Mouse (Mus musculus) hindbrain, embryonic 10.5 days (tissue): ENCODE measurements around the gene Fbxl18. TPM values are rescaled to one million over a fixed set of nuclear protein-coding genes. Genes with fewer than 3 reads are reported as not detected.

Source experiments
- DNase-seq: peaks from one replicate; pipeline ENCODE4 v3.0.0-alpha.2; 2017; ENCODE audit warnings: low spot score
- H3K27ac ChIP-seq: fragments of 300-500 bp; sonication (generic); 2 replicates; pipeline ENCODE4 v1.5.1; 2016; ENCODE audit warnings: mild to moderate bottlenecking, moderate library complexity
- H3K27me3 ChIP-seq: fragments of 300-500 bp; sonication (generic); 2 replicates; pipeline ENCODE4 v1.6.1; 2016; ENCODE audit warnings: mild to moderate bottlenecking; ENCODE audit not compliant: poor library complexity, insufficient read depth, severe bottlenecking
- H3K36me3 ChIP-seq: fragments of 300-500 bp; sonication (generic); 2 replicates; pipeline ENCODE4 v1.6.1; 2016; ENCODE audit warnings: mild to moderate bottlenecking, moderate library complexity
- H3K4me1 ChIP-seq: fragments of 300-500 bp; sonication (generic); replicated peaks from 2 replicates; pipeline ENCODE4 v1.6.1; 2016; ENCODE audit warnings: mild to moderate bottlenecking
- H3K4me3 ChIP-seq: fragments of 300-500 bp; sonication (generic); 2 replicates; pipeline ENCODE4 v1.5.1; 2016; ENCODE audit warnings: mild to moderate bottlenecking, moderate library complexity
- H3K9me3 ChIP-seq: fragments of 300-500 bp; sonication (generic); 2 replicates; pipeline ENCODE4 v1.6.1; 2016; ENCODE audit warnings: mild to moderate bottlenecking, moderate library complexity
- WGBS: fragments of 180-500 bp; shearing (Covaris S2); methylation state at CpG from one replicate; pipeline ENCODE4 v1.1.7; 2016; 5-methylcytosine and 5-hydroxymethylcytosine counted together
- polyA plus RNA-seq: library from polyadenylated mRNA; unstranded; fragments of >200 nt; fragmentation: Nextera tagmentation; extraction: Ambion mirVana; gene quantifications from 2 replicates; pipeline ENCODE4 v1.2.1, GENCODE M21; 2016

The Fbxl18 gene
- 23.8 and 24.2 TPM in 2 replicates for polyA plus RNA-seq

DNA sequence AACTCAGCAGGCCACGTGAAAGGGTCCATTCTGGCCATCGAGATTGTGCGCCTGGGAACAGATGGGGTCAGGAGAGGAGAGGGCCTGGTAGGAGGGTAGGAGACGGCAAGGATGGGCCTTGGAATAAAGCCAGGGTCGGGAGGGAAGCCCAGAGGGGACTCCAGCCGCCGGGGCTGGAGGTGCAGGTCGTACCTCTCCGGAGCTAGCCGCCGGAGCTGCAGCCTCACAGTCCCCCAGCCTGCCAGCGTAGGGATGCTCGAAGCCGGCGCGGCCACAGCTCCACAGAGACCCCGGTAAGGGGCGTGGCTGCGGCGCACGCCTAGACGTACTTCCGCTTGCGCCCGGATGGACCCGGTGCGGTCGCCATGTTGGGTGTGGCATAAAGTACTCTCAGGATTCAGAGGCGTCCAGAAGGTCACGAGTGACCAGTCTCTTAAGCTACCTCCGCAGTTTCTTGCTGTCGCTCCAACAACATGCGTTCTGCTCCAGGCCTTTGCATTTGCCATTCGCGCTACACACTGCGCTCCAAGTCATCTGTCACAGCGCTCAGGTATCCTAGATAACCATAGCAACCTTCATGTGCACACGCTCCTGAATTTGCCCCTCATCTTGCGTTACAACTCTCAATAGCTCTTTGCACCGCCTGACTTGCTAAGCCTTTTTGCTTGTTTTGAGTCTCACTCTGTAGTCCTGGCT is at the start of gene Fbxl18:
TSS of gene Fbxl18 (minus strand) at position 504 of the 696 bp plus-strand sequence.
- no peaks in the 10 kb centered on the region for H3K9me3 ChIP-seq
- H3K27me3 ChIP-seq, result no peaks in the 10 kb centered on the region
- peak; percentile 92 for DNase-seq
- H3K36me3 ChIP-seq, result peaks cover 20% of the 10 kb centered on the region
- H3K4me3 ChIP-seq, result peak within 1 kb of the TSS; percentile 68
- H3K4me1 ChIP-seq, result peaks cover 24% of the 10 kb centered on the region
- H3K27ac ChIP-seq, result peak within 1 kb of the TSS; percentile 91
- under 1% methylated on average over 40 of the region's 40 CpGs for WGBS

DNA sequence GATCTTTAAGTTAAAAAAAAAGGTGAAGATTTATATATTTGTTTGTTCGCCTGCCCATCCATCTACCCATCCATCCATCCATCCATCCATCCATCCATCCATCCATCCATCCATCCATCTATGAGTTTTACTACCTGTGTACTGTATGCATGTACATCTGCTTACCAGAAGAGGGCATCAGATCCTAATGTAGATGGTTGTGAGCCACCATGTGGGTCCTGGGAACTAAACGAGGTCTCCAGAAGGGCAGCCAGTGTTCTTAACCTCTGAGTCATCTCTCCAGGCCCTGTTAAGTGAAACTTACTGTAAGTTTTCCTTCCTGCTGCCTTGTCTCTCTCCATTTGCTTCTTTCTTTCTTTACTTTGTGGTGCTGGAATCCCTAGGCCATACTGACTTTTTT is 45.2 kb upstream of the Fbxl18 start:
- WGBS, result 71% methylated on average over 2 of the region's 2 CpGs
- H3K27me3 ChIP-seq, result no peaks in the 10 kb centered on the region
- no peak overlapping the region for H3K4me3 ChIP-seq
- H3K9me3 ChIP-seq, result 0 out of 2 replicates have a peak, but pooled peaks cover 3% of the 10 kb centered on the region
- no peak for DNase-seq
- H3K36me3 ChIP-seq, result no peaks in the 10 kb centered on the region
- H3K27ac ChIP-seq, result no peak overlapping the region
- H3K4me1 ChIP-seq, result peaks cover 23% of the 10 kb centered on the region

DNA sequence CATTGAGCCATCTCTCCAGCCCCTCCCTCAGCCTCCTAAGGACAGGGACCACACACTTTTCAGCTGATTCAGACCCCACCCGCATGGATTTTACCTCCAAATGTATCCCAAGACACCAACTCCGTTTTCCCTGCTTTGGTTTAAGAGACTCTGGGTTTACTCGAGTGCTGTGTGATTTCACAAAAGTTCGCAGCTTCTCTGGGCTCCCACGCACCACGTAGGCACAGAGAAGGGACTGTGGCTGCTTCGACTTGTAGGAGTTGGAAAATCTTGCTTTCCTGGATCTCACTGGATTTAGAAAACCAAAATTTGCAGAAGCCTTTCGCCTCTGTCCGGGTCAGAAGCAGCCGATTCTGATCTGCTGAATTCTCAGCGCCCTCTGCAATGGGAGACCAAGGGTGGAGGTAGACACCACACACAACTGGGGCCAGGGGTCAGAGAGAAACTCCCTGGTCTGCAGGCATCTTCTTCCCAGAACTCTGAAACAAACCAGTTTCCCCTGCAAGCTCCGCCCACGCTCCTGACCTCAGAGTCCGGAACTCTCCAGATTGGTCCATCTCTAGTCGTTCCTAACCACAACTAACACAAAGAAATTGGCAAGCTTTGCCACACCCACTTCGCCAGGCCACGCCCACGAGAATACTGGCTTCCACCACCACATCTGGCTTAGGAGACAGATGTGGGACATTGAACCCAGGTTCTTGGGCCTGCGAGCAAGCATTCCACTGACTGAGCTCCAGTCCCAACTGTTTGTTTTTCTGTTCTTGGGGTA is 42.9 kb upstream of the Fbxl18 start:
- Histone ChIP-seq H3K27me3 (no peaks in the 10 kb centered on the region), H3K4me3 (no peak overlapping the region), H3K27ac (peak overlapping the region; percentile 43; the same call in 1 of the 2 replicates), H3K9me3 (0 out of 2 replicates have a peak, but pooled peaks cover 3% of the 10 kb centered on the region), H3K36me3 (no peaks in the 10 kb centered on the region), H3K4me1 (peaks cover 22% of the 10 kb centered on the region)
- WGBS, result 35% methylated on average over 19 of the region's 19 CpGs
- DNase-seq, result peak; percentile 44

DNA sequence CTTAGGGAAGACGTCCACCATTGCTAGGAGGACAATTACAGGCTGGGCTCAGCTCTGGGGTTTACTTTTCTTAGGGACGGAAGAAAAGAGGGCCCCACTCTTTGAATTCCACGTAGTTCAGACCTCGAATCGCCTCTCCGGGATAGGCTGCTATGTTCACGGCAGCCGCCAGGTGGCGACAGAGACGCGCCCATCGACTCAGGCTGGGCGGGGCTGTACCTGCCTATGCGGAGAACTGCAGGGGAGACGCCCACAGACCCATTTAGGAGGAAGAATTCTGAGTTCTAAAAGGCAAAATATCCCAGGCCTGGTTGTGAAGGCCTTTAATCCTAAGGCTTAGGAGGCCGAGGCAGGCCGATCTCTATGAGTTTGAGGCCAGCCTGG is 41.1 kb upstream of the Fbxl18 start:
- 0 out of 2 replicates have a peak, but pooled peaks cover 3% of the 10 kb centered on the region for H3K9me3 ChIP-seq
- H3K4me3 ChIP-seq, result peak overlapping the region; percentile 41

DNA sequence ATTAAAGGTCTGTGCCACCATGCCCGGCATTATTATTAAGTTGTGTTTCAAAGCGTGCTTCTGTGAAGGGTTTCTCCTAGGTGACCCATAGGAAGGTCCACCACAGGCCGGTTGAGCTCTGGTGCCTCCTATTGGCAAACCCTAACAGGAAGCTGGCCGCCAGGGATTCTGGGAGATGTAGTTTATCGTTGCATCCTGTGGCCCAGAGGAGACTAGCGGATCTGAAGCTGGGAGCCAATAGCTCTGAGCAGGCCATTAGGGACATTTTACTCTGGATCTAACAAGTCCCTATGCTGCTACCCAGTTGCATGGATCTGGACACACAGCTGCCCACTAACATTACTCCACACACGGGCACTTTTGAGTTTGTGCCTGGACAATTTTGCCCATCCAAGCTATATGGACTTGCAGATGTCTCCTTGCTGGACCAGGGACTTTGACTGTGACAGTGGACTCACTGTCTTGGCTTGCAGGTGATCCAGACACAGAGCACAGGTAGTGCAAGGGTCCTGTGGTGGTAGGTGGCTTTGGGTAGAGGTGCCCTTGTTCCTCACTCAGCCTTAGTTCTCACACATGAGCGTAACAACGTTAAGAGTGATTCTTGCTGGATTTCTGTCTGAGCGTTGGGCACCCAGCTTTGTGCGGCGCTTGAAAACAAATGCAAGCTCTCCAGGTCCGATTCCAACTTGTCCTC is 40.6 kb upstream of the Fbxl18 start:
- Histone ChIP-seq H3K9me3 (0 out of 2 replicates have a peak, but pooled peaks cover under 1% of the 10 kb centered on the region), H3K36me3 (no peaks in the 10 kb centered on the region), H3K27me3 (no peaks in the 10 kb centered on the region; the same call in 1 of the 2 replicates), H3K4me1 (peaks cover 22% of the 10 kb centered on the region), H3K27ac (peak overlapping the region; percentile 79), H3K4me3 (peak overlapping the region; percentile 41)
- 18% methylated on average over 13 of the region's 13 CpGs for WGBS
- peak; percentile 87 for DNase-seq

More for the DNA sequence above, 41.1 kb upstream of the Fbxl18 start:
- Histone ChIP-seq H3K4me1 (peaks cover 22% of the 10 kb centered on the region), H3K27ac (peak overlapping the region; percentile 79), H3K36me3 (no peaks in the 10 kb centered on the region), H3K27me3 (no peaks in the 10 kb centered on the region; the same call in 1 of the 2 replicates)
- peak; percentile 88 for DNase-seq
- 4% methylated on average over 17 of the region's 17 CpGs for WGBS

DNA sequence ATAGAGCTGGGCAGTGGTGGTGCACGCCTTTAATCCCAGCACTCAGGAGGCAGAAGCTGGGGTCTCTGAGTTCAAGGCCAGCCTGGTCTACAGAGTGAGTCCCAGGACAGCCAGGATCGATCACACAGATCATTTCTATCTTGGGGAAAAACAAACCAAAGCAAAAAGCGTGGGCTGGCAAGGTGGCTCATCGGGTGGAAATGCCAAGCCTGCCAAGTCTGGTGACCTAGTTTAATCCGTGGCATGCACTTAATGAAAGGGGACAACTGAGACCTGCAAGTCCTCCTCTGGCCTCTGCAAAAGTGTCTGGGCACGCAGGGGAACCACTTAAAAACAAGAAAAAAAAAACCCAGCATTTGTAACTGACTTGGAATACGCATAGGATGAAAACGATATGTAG is 37.5 kb upstream of the Fbxl18 start:
- no peak for DNase-seq
- H3K9me3 ChIP-seq, result no peaks in the 10 kb centered on the region
- no peak overlapping the region for H3K27ac ChIP-seq
- 80% methylated on average over 8 of the region's 8 CpGs for WGBS
- peaks cover 18% of the 10 kb centered on the region for H3K27me3 ChIP-seq
- H3K4me3 ChIP-seq, result no peak overlapping the region
- peaks cover 26% of the 10 kb centered on the region for H3K4me1 ChIP-seq
- H3K36me3 ChIP-seq, result no peaks in the 10 kb centered on the region

DNA sequence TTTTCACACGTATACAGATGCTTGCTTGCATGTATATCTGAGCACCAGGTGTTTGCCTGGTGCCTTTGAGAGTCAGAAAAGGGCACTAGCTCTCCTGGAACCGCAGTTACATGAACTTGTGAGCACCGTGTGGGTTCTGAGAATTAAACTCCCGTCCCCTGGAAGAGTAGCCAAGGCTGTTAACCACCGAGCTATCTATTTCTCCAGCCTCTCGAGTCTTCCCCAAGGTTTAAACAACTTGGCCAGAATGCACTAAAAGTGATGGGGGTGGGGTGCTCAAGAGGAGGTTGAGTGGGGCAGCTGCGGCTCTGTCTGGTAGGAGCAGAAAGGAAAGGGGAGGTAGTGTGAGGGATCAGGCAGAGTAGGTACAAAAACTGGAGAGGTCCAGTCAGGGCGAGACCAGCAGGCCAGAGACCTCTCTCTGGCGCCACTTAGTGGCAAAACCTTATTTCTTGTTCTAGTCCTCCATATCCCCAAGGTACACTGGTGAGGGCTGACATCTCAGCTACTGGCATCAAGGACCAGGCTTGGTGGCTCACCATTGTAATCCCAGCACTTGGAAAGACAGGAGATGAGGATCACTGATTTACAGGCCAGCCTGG is 37.0 kb upstream of the Fbxl18 start:
- peak overlapping the region; percentile 73 for H3K27ac ChIP-seq
- WGBS, result 35% methylated on average over 9 of the region's 9 CpGs
- H3K4me1 ChIP-seq, result peaks cover 29% of the 10 kb centered on the region
- peak; percentile 67 for DNase-seq
- no peaks in the 10 kb centered on the region for H3K9me3 ChIP-seq
- no peak overlapping the region for H3K4me3 ChIP-seq
- H3K36me3 ChIP-seq, result no peaks in the 10 kb centered on the region
- peaks cover 21% of the 10 kb centered on the region for H3K27me3 ChIP-seq

DNA sequence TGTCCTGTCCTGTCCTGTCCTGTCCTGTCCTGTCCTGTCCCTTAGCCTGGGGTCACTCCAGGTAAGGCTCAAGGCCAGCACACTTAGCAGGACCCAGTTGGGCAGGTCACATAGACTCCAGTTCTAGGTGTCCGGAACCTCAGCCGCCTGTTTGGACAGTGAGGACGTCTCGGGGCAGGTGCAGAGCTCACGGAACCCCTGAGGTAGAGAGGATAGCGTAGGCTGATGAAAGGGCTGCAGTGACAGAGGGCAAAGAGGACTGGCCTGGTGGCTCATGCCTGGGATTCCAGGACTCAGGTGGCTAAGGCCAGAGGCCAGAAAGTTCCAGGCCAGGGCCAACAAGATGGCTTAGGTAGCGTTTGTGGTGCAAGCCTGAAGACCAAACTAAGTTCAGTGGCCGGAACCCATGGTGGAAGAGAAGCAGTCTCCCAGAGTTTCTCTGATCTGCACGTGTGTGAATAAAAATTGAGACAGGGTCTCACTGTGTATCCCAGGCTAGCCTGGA is 36.1 kb upstream of the Fbxl18 start:
- peaks cover 21% of the 10 kb centered on the region for H3K27me3 ChIP-seq
- 89% methylated on average over 9 of the region's 9 CpGs for WGBS
- peak overlapping the region; percentile 53 for H3K27ac ChIP-seq
- peaks cover 33% of the 10 kb centered on the region for H3K4me1 ChIP-seq
- H3K4me3 ChIP-seq, result no peak overlapping the region
- no peak for DNase-seq
- H3K36me3 ChIP-seq, result no peaks in the 10 kb centered on the region
- no peaks in the 10 kb centered on the region for H3K9me3 ChIP-seq

DNA sequence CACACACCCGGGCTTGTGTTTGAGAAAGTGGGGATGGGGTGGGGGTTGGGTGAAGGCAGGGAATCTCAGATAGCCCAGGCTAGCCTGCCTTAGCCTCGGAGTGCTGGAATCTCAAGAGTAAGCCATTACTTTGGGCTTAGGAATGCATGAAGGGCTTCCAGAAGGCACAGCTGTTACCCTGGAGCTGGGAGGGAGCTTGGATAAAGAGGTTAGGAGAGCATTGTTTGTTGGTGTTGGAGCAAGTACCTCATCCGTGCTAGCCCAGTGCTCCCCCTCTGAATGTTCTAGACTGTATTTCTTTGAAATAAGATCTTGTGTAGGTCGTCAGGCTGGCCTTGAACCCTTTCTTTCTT is 34.2 kb upstream of the Fbxl18 start:
- peak overlapping the region; percentile 92 for H3K27ac ChIP-seq
- H3K4me3 ChIP-seq, result peak overlapping the region; percentile 54
- no peaks in the 10 kb centered on the region for H3K9me3 ChIP-seq
- DNase-seq, result no peak
- 17% methylated on average over 4 of the region's 4 CpGs for WGBS
- no peaks in the 10 kb centered on the region for H3K36me3 ChIP-seq
- H3K27me3 ChIP-seq, result peaks cover 21% of the 10 kb centered on the region
- H3K4me1 ChIP-seq, result peaks cover 37% of the 10 kb centered on the region

DNA sequence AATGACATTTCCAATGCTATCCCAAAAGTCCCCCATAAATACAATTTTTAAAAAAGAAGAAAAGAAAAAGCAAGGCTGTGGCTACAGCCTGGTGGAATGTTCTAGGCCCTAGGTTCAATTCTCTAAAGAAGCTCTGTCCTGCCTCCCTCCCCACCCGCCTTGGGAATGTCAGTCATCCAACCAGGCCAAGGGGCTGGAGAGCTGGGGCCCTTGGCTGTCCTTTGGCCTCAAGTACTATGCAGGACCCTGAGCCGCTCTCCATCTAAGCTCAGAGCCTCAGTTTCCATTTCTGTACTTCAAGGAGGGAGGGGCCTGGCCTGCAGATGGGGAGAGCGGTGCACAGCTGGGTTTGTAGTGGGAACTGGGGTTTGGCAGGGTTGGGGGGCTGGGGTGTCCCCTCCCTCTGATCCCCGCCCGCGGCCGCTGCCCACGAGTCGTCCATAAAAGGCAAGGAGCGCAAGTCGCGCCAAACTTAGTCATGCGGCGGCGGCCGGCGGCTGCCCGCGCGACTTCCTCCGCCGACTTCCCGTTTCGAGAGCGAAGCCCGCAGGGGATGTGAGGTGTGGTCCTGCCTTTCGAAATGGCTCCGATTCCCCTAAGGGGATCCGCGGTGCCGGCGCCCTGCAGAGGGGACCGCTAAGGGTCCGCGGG is 33.7 kb upstream of the Fbxl18 start:
- Histone ChIP-seq H3K27me3 (peaks cover 21% of the 10 kb centered on the region), H3K4me1 (peaks cover 38% of the 10 kb centered on the region), H3K36me3 (no peaks in the 10 kb centered on the region), H3K9me3 (no peaks in the 10 kb centered on the region), H3K27ac (peak overlapping the region; percentile 92), H3K4me3 (peak overlapping the region; percentile 54)
- DNase-seq, result peak; percentile 74
- WGBS, result 4% methylated on average over 35 of the region's 35 CpGs

DNA sequence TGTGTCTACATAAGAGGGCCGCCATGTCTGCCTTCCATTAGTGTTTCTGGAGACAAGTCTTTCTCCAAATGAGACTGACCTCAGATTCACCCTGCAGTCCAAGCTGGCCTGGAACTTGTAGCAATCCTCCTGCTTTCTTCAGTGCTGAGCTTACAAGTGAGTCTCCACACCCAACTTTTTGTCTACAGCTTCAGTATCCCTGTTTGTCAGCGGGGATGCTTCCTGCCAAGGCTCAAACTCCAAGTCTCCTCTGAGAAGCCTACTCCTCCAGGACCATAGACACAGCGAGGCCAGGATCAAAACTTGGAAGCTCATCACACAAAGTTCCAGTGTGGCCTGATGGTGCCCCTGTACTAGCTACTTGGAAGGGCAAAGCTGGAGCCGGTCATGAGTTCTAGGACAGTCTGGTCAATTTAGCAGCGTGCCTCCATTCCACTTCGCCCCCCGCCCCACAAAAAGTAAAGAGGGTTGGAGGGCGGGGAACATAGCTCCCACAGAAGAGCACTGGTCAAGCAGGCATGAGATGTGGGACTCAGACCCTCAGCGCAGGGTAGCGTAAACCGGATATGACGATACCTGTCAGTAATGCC is 32.2 kb upstream of the Fbxl18 start:
- 94% methylated on average over 12 of the region's 12 CpGs for WGBS
- Histone ChIP-seq H3K9me3 (no peaks in the 10 kb centered on the region), H3K27ac (peak overlapping the region; percentile 78; the same call in 1 of the 2 replicates), H3K27me3 (peaks cover 21% of the 10 kb centered on the region), H3K36me3 (no peaks in the 10 kb centered on the region), H3K4me3 (no peak overlapping the region), H3K4me1 (peaks cover 38% of the 10 kb centered on the region)
- no peak for DNase-seq

DNA sequence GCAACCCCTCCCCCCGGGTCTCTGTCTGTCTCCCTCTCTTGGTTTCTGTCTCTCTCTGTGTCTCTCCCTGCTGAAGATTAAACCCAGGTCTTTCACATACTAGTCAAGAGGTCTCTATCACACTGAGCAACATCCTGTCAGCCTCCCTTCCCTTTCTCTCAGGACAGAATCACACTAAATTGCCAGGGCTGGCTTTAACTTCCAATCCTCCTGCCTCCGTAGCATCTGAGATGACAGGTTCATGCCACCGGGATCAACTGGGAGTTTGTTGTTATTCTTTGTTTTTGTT is 31.7 kb upstream of the Fbxl18 start:
- peaks cover 21% of the 10 kb centered on the region for H3K27me3 ChIP-seq
- DNase-seq, result no peak
- no peaks in the 10 kb centered on the region for H3K36me3 ChIP-seq
- peak overlapping the region; percentile 78; the same call in 1 of the 2 replicates for H3K27ac ChIP-seq
- H3K9me3 ChIP-seq, result no peaks in the 10 kb centered on the region
- 47% methylated on average over 3 of the region's 3 CpGs for WGBS
- H3K4me1 ChIP-seq, result peaks cover 34% of the 10 kb centered on the region
- 0 out of 2 replicates have a peak overlapping the region, but pooled peaks have one; percentile 20 for H3K4me3 ChIP-seq
